Mouse (Mus musculus): ENCODE data around the gene Itgb5. TPM values are rescaled to one million over a fixed set of nuclear protein-coding genes. Genes with fewer than 3 reads are reported as not detected.

Gene Itgb5
- total and polyA plus RNA-seq, 3 experiments = 0.85 to 20.1 (median 1.8) TPM

DNA sequence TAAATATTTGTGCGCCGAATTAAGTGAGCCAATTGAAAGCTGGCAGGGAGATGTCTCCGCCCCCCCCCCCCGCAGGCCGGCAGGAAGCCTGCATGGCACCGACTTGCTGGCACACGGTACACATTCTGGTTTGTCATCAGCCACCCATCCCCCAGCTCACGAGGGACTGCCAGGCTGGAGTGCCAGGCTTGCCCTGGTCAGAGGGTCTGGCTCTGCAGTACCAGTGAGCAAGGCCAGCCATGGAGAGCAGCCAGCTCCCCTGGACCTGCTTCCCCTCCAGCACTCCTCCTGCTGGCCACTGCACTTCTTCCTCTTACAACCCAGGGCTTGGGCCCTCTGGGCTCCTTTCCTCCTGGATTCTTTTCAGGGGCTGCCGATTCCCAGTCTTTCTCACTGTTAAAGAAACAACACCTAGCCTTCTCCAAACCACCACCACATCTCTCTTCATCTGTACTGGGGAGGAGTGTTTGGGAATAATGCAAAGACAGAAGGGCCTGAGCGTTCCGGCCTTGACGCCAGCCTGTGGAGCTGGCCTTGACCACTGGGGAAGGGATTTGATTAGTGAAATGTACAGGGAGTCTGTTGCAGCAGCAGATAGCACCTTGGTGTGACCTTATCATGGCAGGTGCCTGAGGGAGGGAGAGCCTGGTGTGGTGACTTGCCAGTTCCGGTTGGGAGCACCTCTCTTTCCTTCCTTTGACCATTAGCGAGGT, 30.7 kb downstream of the Itgb5 start:
- H3K4me2 ChIP-seq (ENCODE audit: insufficient read depth, low read depth, poor library complexity, severe bottlenecking) = no peak overlapping the region
- in situ Hi-C loops (cut with MboI; ENCODE audit: low pct_ligation_motif_present, low pct_unique_long_range_greater_than_20kb, low sequenced_read_pairs) = no loop called here
- no peaks in the 10 kb centered on the region for H3K9me3 ChIP-seq (replicated peaks; ENCODE audit: low read length)
- H3K9ac ChIP-seq (ENCODE audit: insufficient read depth, low read depth) = no peak overlapping the region
- TF ChIP-seq KAT2A (IDR thresholded peaks at IDR 0.05; ENCODE audit: insufficient replicate concordance, low read length) (no peak), CTCF (conservative IDR thresholded peaks at IDR 0.05 in 1 of 2, IDR thresholded peaks at IDR 0.05 in 1 of 2; ENCODE audit: low read depth in 2 of 2, low read length in 2 of 2) (peak in 1 of 2 experiments; percentile 37; a peak in 2 of 4 replicates), SMC3 (IDR thresholded peaks at IDR 0.05; ENCODE audit: low read depth, low read length) (peak; percentile 44)
- DNase-seq (ENCODE audit: extremely low read depth) = no peak
- H3K27me3 ChIP-seq (replicated peaks) = peaks cover 1% of the 10 kb centered on the region
- H3K79me2 ChIP-seq (replicated peaks; ENCODE audit: control insufficient read depth, extremely low read depth, insufficient read depth, poor library complexity, severe bottlenecking) = no peaks in the 10 kb centered on the region
- H3K27ac ChIP-seq (ENCODE audit: insufficient read depth, low read depth) = no peak overlapping the region
- H3K36me3 ChIP-seq (replicated peaks in 1 of 2; ENCODE audit: control insufficient read depth in 1 of 2, insufficient read depth in 1 of 2, low read length in 1 of 2) = no peaks in the 10 kb centered on the region
- H3K4me1 ChIP-seq (ENCODE audit: control insufficient read depth in 1 of 2, insufficient read depth in 2 of 2) = peaks cover 0 to 10% of the 10 kb centered on the region in 2 experiments; a peak in 1 of 4 replicates
- dilution Hi-C loops (cut with MboI; ENCODE audit: extremely low pct_ligation_motif_present, extremely low pct_unique_long_range_greater_than_20kb, low sequenced_read_pairs) = no loop called here
- no peak overlapping the region for H3K4me3 ChIP-seq (replicated peaks in 1 of 3; ENCODE audit: low read depth in 2 of 3, low read length in 2 of 3, poor library complexity in 1 of 3)

DNA sequence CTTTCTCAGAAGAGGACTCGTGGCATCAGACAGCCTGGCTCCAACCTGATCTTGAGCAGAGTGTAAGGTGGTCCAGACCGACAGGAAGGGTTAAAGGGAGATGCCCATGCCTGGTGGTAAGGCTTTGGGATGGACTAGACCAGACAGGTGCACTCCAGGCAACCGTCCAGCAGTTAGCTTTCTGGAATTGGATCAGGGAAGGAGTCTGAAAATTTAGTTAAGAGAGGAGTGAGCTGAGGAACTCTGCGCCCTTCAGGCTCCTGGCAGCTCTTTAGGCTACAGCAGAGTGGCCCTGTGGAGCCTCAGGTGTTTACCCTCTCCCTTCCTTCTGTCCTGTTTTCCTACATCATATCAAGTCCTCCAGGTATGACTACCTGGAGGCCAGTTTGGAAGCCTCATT, 32.9 kb downstream of the Itgb5 start:
- Histone ChIP-seq H3K36me3 (replicated peaks in 1 of 2; ENCODE audit: control insufficient read depth in 1 of 2, insufficient read depth in 1 of 2, low read length in 1 of 2) (no peaks in the 10 kb centered on the region), H3K27me3 (replicated peaks) (peaks cover 1% of the 10 kb centered on the region), H3K4me2 (ENCODE audit: insufficient read depth, low read depth, poor library complexity, severe bottlenecking) (no peak overlapping the region), H3K79me2 (replicated peaks; ENCODE audit: control insufficient read depth, extremely low read depth, insufficient read depth, poor library complexity, severe bottlenecking) (no peaks in the 10 kb centered on the region), H3K9ac (ENCODE audit: insufficient read depth, low read depth) (no peak overlapping the region), H3K27ac (ENCODE audit: insufficient read depth, low read depth) (no peak overlapping the region), H3K4me3 (replicated peaks in 1 of 3; ENCODE audit: low read depth in 2 of 3, low read length in 2 of 3, poor library complexity in 1 of 3) (no peak overlapping the region), H3K9me3 (replicated peaks; ENCODE audit: low read length) (no peaks in the 10 kb centered on the region), H3K4me1 (ENCODE audit: control insufficient read depth in 1 of 2, insufficient read depth in 2 of 2) (peaks cover 0 to 4% of the 10 kb centered on the region in 2 experiments; a peak in 1 of 4 replicates)
- in situ Hi-C loops (cut with MboI; ENCODE audit: low pct_ligation_motif_present, low pct_unique_long_range_greater_than_20kb, low sequenced_read_pairs) (no loop called here), dilution Hi-C loops (cut with MboI; ENCODE audit: extremely low pct_ligation_motif_present, extremely low pct_unique_long_range_greater_than_20kb, low sequenced_read_pairs) (no loop called here)
- DNase-seq (ENCODE audit: extremely low read depth) = no peak
- TF ChIP-seq SMC3 (IDR thresholded peaks at IDR 0.05; ENCODE audit: low read depth, low read length) = no peak
- TF ChIP-seq MEF2A (IDR thresholded peaks at IDR 0.05; ENCODE audit: borderline replicate concordance, low read depth, low read length) = no peak

- H3K9me3 ChIP-seq (replicated peaks; ENCODE audit: low read length) = no peaks in the 10 kb centered on the region
- H3K27ac ChIP-seq (ENCODE audit: insufficient read depth, low read depth) = no peak overlapping the region
- dilution Hi-C loops (cut with MboI; ENCODE audit: extremely low pct_ligation_motif_present, extremely low pct_unique_long_range_greater_than_20kb, low sequenced_read_pairs) = no loop called here
- DNase-seq (ENCODE audit: extremely low read depth) = no peak
- peaks cover 0 to 4% of the 10 kb centered on the region in 2 experiments; a peak in 1 of 4 replicates for H3K4me1 ChIP-seq (ENCODE audit: control insufficient read depth in 1 of 2, insufficient read depth in 2 of 2)
- no peak overlapping the region for H3K4me3 ChIP-seq (replicated peaks in 1 of 3; ENCODE audit: low read depth in 2 of 3, low read length in 2 of 3, poor library complexity in 1 of 3)
- no peaks in the 10 kb centered on the region for H3K79me2 ChIP-seq (replicated peaks; ENCODE audit: control insufficient read depth, extremely low read depth, insufficient read depth, poor library complexity, severe bottlenecking)
- no peak for TF ChIP-seq CHD2 (IDR thresholded peaks at IDR 0.05; ENCODE audit: low read length)
- no peak for TF ChIP-seq BHLHE40 (IDR thresholded peaks at IDR 0.05; ENCODE audit: low read depth, low read length)
- TF ChIP-seq MAX (IDR thresholded peaks at IDR 0.05; ENCODE audit: low read length) = no peak
- TF ChIP-seq MAFK (IDR thresholded peaks at IDR 0.05; ENCODE audit: insufficient replicate concordance, low read length) = no peak
- no peak for TF ChIP-seq USF2 (conservative IDR thresholded peaks at IDR 0.05; ENCODE audit: low read depth, low read length)
- TF ChIP-seq MYC (IDR thresholded peaks at IDR 0.05; ENCODE audit: low read depth, low read length) = no peak
- no peak for TF ChIP-seq IRF4 (IDR thresholded peaks at IDR 0.05; ENCODE audit: low read depth, low read length)
- no peak for TF ChIP-seq ETS1 (conservative IDR thresholded peaks at IDR 0.05; ENCODE audit: low read depth, low read length)
- no peak for TF ChIP-seq POLR2AphosphoS2 (IDR thresholded peaks at IDR 0.05; ENCODE audit: low read depth, low read length)
- TF ChIP-seq ZKSCAN1 (IDR thresholded peaks at IDR 0.05; ENCODE audit: borderline replicate concordance, low read depth, low read length) = no peak
- TF ChIP-seq JUN (IDR thresholded peaks at IDR 0.05; ENCODE audit: insufficient read depth, low read depth, low read length) = no peak
- TF ChIP-seq RAD21 (IDR thresholded peaks at IDR 0.05; ENCODE audit: low read depth, low read length) = no peak
- no peak for TF ChIP-seq TCF12 (IDR thresholded peaks at IDR 0.05; ENCODE audit: low read depth, low read length)
- no peak for TF ChIP-seq GABPA (IDR thresholded peaks at IDR 0.05; ENCODE audit: insufficient replicate concordance, low read depth, low read length)
- in situ Hi-C loops (cut with MboI; ENCODE audit: low pct_ligation_motif_present, low pct_unique_long_range_greater_than_20kb, low sequenced_read_pairs) = no loop called here
- H3K36me3 ChIP-seq (replicated peaks in 1 of 2; ENCODE audit: control insufficient read depth in 1 of 2, insufficient read depth in 1 of 2, low read length in 1 of 2) = no peaks in the 10 kb centered on the region
- peaks cover 1% of the 10 kb centered on the region for H3K27me3 ChIP-seq (replicated peaks)
- no peak overlapping the region for H3K4me2 ChIP-seq (ENCODE audit: insufficient read depth, low read depth, poor library complexity, severe bottlenecking)
- H3K9ac ChIP-seq (ENCODE audit: insufficient read depth, low read depth) = no peak overlapping the region
These were observed 33.8 kb downstream of the Itgb5 start for GRCm38 (mm10) chr16:33863208-33863751.

Measured in CH12.LX (cell line).